In genomic region chr17:52461709-52462141, GRCm38 (mm10) we compare ENCODE assay signal across 9 mouse cellular contexts.
DNase-seq lines count a peak whose midpoint lies in the region; ATAC-seq lines count a peak whose summit lies in the region.
"Had no signal": no experiment of that assay in that cellular context is flagged by ENCODE, and none has a peak within 500 bp of the region (broad histone marks: within the 10 kb centered on the region; RNA-seq: fewer than 3 reads in every experiment).

No protein-coding gene starts in this region.

- no peaks in the 10 kb centered on the region for H3K9me3 ChIP-seq in intestine, embryonic 14.5 days (ENCODE audit: control insufficient read depth, low read length)
- no peaks in the 10 kb centered on the region for H3K9me3 ChIP-seq in intestine, embryonic 15.5 days
- no peaks in the 10 kb centered on the region for H3K9me3 ChIP-seq in forebrain, embryonic 10.5 days
- H3K9me3 ChIP-seq in kidney, embryonic 14.5 days (ENCODE audit: control insufficient read depth, low read length) = no peaks in the 10 kb centered on the region
- H3K9me3 ChIP-seq: lung, embryonic 15.5 days had no signal

- no peak overlapping the region for H3K4me3 ChIP-seq in intestine, embryonic 14.5 days (ENCODE audit: low read depth, low read length)
- no peak overlapping the region for H3K4me3 ChIP-seq in intestine, embryonic 15.5 days (replicated peaks)
- no peak overlapping the region for H3K4me3 ChIP-seq in forebrain, embryonic 10.5 days
- H3K4me3 ChIP-seq in kidney, embryonic 14.5 days (ENCODE audit: low read length) = no peak overlapping the region
- H3K4me3 ChIP-seq: lung, embryonic 15.5 days had no signal

- 32% methylated on average over 6 of the region's 6 CpGs for WGBS in intestine, embryonic 14.5 days
- WGBS in intestine, embryonic 15.5 days = 31% methylated on average over 6 of the region's 6 CpGs
- WGBS in forebrain, embryonic 10.5 days = 30% methylated on average over 6 of the region's 6 CpGs
- 37% methylated on average over 6 of the region's 6 CpGs for WGBS in kidney, embryonic 14.5 days

- no peaks in the 10 kb centered on the region for H3K4me1 ChIP-seq in intestine, embryonic 14.5 days (replicated peaks; ENCODE audit: control insufficient read depth, insufficient read depth, low read length)
- no peaks in the 10 kb centered on the region for H3K4me1 ChIP-seq in intestine, embryonic 15.5 days (replicated peaks)
- H3K4me1 ChIP-seq in forebrain, embryonic 10.5 days = peaks cover 12% of the 10 kb centered on the region
- no peaks in the 10 kb centered on the region for H3K4me1 ChIP-seq in kidney, embryonic 14.5 days (ENCODE audit: control insufficient read depth, insufficient read depth, low read length)
- H3K4me1 ChIP-seq: lung, embryonic 15.5 days had no signal

- peak; percentile 52 for DNase-seq in intestine, embryonic 14.5 days (ENCODE audit: low spot score)
- peak; percentile 6 for DNase-seq in adipocyte (ENCODE audit: low spot score)
- DNase-seq in forebrain, embryonic 10.5 days (ENCODE audit: extremely low spot score, low spot score) = peak; percentile 25
- peak; percentile 6 for DNase-seq in lung, postnatal 14 days
- peak; percentile 64 to 73 for DNase-seq in right cerebral cortex, adult 2 months (ENCODE audit: low spot score in 2 of 2)
- no peak for DNase-seq in gastrocnemius, adult 8-10 months (ENCODE audit: low spot score in 2 of 2)

- no peaks in the 10 kb centered on the region for H3K36me3 ChIP-seq in intestine, embryonic 14.5 days (ENCODE audit: control insufficient read depth, insufficient read depth, low read length)
- H3K36me3 ChIP-seq in intestine, embryonic 15.5 days = no peaks in the 10 kb centered on the region
- H3K36me3 ChIP-seq in forebrain, embryonic 10.5 days (replicated peaks) = no peaks in the 10 kb centered on the region
- no peaks in the 10 kb centered on the region for H3K36me3 ChIP-seq in kidney, embryonic 14.5 days (ENCODE audit: control insufficient read depth, insufficient read depth, low read length)
- H3K36me3 ChIP-seq: lung, embryonic 15.5 days had no signal

- H3K4me2 ChIP-seq in intestine, embryonic 14.5 days (ENCODE audit: low read length) = no peak overlapping the region
- H3K4me2 ChIP-seq in intestine, embryonic 15.5 days (replicated peaks) = no peak overlapping the region
- no peak overlapping the region for H3K4me2 ChIP-seq in kidney, embryonic 14.5 days (replicated peaks; ENCODE audit: low read depth, low read length)
- H3K4me2 ChIP-seq: lung, embryonic 15.5 days had no signal

- H3K9ac ChIP-seq in intestine, embryonic 14.5 days (ENCODE audit: low read length) = no peak overlapping the region
- no peak overlapping the region for H3K9ac ChIP-seq in intestine, embryonic 15.5 days
- no peak overlapping the region for H3K9ac ChIP-seq in kidney, embryonic 14.5 days (ENCODE audit: low read depth, low read length)
- H3K9ac ChIP-seq: lung, embryonic 15.5 days had no signal

- ATAC-seq in intestine, embryonic 14.5 days (replicated peaks; ENCODE audit: low FRiP score, low TSS enrichment, low read depth) = no peak
- no peak for ATAC-seq in intestine, embryonic 15.5 days
- 0 out of 2 replicates have a peak, but pooled peaks have one; percentile 43 for ATAC-seq in kidney, embryonic 14.5 days (ENCODE audit: low FRiP score, low TSS enrichment)

- no peaks in the 10 kb centered on the region for H3K27me3 ChIP-seq in intestine, embryonic 14.5 days (replicated peaks; ENCODE audit: control insufficient read depth, insufficient read depth, low read length)
- no peaks in the 10 kb centered on the region for H3K27me3 ChIP-seq in intestine, embryonic 15.5 days (replicated peaks)
- H3K27me3 ChIP-seq in forebrain, embryonic 10.5 days (ENCODE audit: poor library complexity, severe bottlenecking) = no peaks in the 10 kb centered on the region
- no peaks in the 10 kb centered on the region for H3K27me3 ChIP-seq in kidney, embryonic 14.5 days (ENCODE audit: control insufficient read depth, insufficient read depth, low read length)
- H3K27me3 ChIP-seq: lung, embryonic 15.5 days had no signal

- no peak overlapping the region for H3K27ac ChIP-seq in intestine, embryonic 14.5 days (ENCODE audit: low read depth)
- no peak overlapping the region for H3K27ac ChIP-seq in intestine, embryonic 15.5 days
- H3K27ac ChIP-seq in forebrain, embryonic 10.5 days = no peak overlapping the region
- H3K27ac ChIP-seq in kidney, embryonic 14.5 days (ENCODE audit: low read depth, low read length) = no peak overlapping the region
- H3K27ac ChIP-seq: lung, embryonic 15.5 days had no signal

Comparison
In these comparisons a context has a peak if more than half of its experiments do, and no peak if none do; other contexts are left out.
1. DNase-seq: peak in intestine, embryonic 14.5 days (single experiment), adipocyte (single experiment), forebrain, embryonic 10.5 days (single experiment), lung, postnatal 14 days (single experiment) and right cerebral cortex, adult 2 months (2 of 2); none in gastrocnemius, adult 8-10 months (0 of 2).